Mouse (Mus musculus) embryonic facial prominence, embryonic 11.5 days (tissue): ENCODE results near the gene Elmod3. TPM values are rescaled to one million over a fixed set of nuclear protein-coding genes. Genes with fewer than 3 reads are reported as not detected.

Experiments
- ATAC-seq: fragments of 200-750 bp; cut with Nextera tagmentation; replicated peaks from 2 replicates; pipeline ENCODE4 v1.8.0; 2017; ENCODE audit warnings: low read depth; ENCODE audit not compliant: insufficient number of reproducible peaks, low FRiP score, low TSS enrichment
- DNase-seq: peaks from one replicate; pipeline ENCODE4 v3.0.0-alpha.2; 2015; ENCODE audit warnings: low spot score
- H3K27ac ChIP-seq: fragments of 300-500 bp; sonication (generic); replicated peaks from 2 replicates; pipeline ENCODE4 v1.5.1; 2014; ENCODE audit warnings: mild to moderate bottlenecking, low read depth, low read length, control low read depth
- H3K27me3 ChIP-seq: fragments of 300-500 bp; sonication (generic); 2 replicates; pipeline ENCODE4 v1.6.1; 2014; ENCODE audit warnings: mild to moderate bottlenecking, low read length, moderate library complexity, mixed read lengths; ENCODE audit not compliant: control insufficient read depth, insufficient read depth
- H3K36me3 ChIP-seq: fragments of 300-500 bp; sonication (generic); replicated peaks from 2 replicates; pipeline ENCODE4 v1.6.1; 2014; ENCODE audit warnings: low read depth, mild to moderate bottlenecking, low read length, moderate library complexity, mixed read lengths; ENCODE audit not compliant: control insufficient read depth, insufficient read depth
- H3K4me1 ChIP-seq: fragments of 300-500 bp; sonication (generic); 2 replicates; pipeline ENCODE4 v1.6.1; 2014; ENCODE audit warnings: low read length, mixed read lengths; ENCODE audit not compliant: control insufficient read depth, insufficient read depth
- H3K4me2 ChIP-seq: fragments of 300-500 bp; sonication (generic); 2 replicates; pipeline ENCODE4 v1.6.1; 2014; ENCODE audit warnings: low read depth, mild to moderate bottlenecking, control low read depth, low read length, moderate library complexity
- H3K4me3 ChIP-seq: fragments of 300-500 bp; sonication (generic); 2 replicates; pipeline ENCODE4 v1.5.1; 2014; ENCODE audit warnings: low read depth, low read length, control low read depth
- H3K9ac ChIP-seq: fragments of 300-500 bp; sonication (generic); replicated peaks from 2 replicates; pipeline ENCODE4 v1.6.1; 2014; ENCODE audit warnings: mild to moderate bottlenecking, control low read depth, low read length
- H3K9me3 ChIP-seq: fragments of 300-500 bp; sonication (generic); replicated peaks from 2 replicates; pipeline ENCODE4 v1.6.1; 2016; ENCODE audit warnings: mild to moderate bottlenecking, low read length, inconsistent platforms, mixed read lengths; ENCODE audit not compliant: control insufficient read depth
- whole genome bisulfite sequencing: fragments of 180-500 bp; shearing (Covaris S2); extraction: QIAGEN DNeasy Blood & Tissue Kit; methylation state at CpG from one replicate; pipeline ENCODE4 v1.1.7; 2014; 5-methylcytosine and 5-hydroxymethylcytosine counted together
- polyA plus RNA-seq: library from polyadenylated mRNA; unstranded; fragments of >200 nt; fragmentation: Nextera tagmentation; extraction: Ambion mirVana; gene quantifications from 2 replicates; pipeline ENCODE4 v1.2.1, GENCODE M21; 2014

Elmod3 gene
- polyA plus RNA-seq, result 16.4 and 17.2 TPM in 2 replicates

DNA sequence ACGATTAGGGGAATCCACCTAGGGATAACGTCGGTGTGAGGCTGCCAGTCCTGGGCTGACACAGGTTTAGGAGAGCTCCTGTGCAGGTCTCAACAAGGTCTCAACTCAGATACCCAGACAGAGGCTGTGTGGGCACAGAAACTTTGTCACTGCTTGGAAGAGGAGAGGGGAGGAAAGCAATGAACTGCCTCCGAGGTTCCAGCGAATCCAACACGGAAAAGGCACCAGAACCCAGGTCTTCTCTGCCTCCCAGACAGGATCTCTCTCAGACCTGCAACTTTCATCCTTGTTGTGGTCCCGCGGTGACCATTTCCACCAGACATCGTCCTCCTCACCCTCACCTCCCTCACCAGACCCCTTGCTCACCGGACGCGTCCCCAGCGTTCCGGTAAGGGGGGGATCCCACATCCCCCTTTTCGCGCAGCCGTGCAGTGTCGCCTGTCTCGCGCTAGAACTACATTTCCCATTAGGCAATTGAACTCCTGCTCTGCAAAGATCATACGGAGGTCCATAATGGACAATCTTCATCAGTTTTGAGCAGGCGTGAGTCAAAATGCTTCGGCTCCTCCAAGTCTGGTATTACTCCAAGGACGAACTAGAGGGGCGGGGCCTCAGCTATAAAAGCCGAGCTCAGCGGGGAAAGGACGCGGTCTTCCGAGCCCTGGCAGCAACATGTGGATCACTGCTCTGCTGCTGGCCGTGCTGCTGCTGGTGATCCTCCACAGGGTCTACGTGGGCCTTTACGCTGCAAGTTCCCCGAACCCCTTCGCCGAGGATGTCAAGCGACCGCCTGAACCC is at the start of gene Elmod3, which contains the start of gene Retsat:
Gene Elmod3, minus strand, starts transcription at position 458 of the 798 bp plus-strand sequence.
Gene Retsat, plus strand, starts transcription at position 520 of the 798 bp plus-strand sequence.
- Histone ChIP-seq H3K9me3 (no peaks in the 10 kb centered on the region), H3K9ac (peak within 1 kb of the TSS; percentile 70), H3K4me2 (peak within 1 kb of the TSS; percentile 75), H3K36me3 (no peaks in the 10 kb centered on the region), H3K4me1 (no peaks in the 10 kb centered on the region), H3K4me3 (peak within 1 kb of the TSS; percentile 60), H3K27ac (no peak within 1 kb of the TSS), H3K27me3 (no peaks in the 10 kb centered on the region)
- DNase-seq, result peak; percentile 97
- WGBS, result 1% methylated on average over 38 of the region's 38 CpGs
- ATAC-seq, result peak; percentile 88

DNA sequence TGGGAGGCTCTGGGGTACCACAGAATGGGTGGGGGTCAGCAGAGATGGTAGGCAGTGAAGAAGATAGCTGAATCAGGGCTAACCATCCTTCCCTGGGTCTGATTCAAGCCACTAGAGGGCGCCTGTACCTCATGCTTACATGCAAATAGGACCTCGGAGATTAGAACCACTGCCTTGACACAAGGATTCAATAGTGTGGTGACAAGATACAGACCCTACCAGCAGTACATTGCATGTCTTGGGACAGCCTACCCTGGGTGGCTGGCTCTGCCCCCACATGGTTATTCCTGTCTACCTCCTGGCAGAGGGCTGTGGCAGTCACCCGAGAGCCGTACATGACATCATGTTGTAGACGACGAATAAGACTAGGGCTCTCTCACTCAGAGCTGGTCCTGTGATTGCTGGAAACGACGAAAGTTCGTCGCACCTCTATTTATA is 49.2 kb upstream of the Elmod3 start:
- Histone ChIP-seq H3K4me1 (peaks cover 3% of the 10 kb centered on the region), H3K9ac (no peak overlapping the region), H3K27ac (no peak overlapping the region; the same call in 1 of the 2 replicates), H3K36me3 (no peaks in the 10 kb centered on the region), H3K27me3 (no peaks in the 10 kb centered on the region), H3K4me2 (no peak overlapping the region), H3K9me3 (no peaks in the 10 kb centered on the region), H3K4me3 (no peak overlapping the region)
- 56% methylated on average over 10 of the region's 10 CpGs for WGBS
- DNase-seq (peak; percentile 85), ATAC-seq (peak; percentile 27)

DNA sequence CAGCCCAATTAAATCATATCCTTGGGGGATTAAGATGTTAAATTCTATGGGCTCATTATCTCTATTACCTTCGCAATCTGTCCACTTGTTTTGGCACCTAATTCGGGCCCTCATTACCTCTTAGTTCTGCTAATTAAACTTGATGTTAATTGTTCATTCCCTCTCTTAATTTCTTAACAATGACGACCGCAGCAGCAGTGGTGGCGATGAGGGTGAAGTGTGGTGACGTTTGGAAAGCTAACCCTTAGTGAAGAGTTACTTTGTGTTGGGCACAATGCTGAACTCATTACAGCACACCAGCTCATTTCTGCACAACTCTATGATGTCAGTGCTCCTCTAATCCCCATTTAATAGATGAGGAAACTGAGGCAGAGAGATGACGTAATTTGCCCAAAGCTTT is 47.2 kb upstream of the Elmod3 start:
- Histone ChIP-seq H3K9me3 (no peaks in the 10 kb centered on the region), H3K27me3 (no peaks in the 10 kb centered on the region), H3K4me1 (peaks cover 3% of the 10 kb centered on the region), H3K36me3 (no peaks in the 10 kb centered on the region), H3K27ac (no peak overlapping the region), H3K4me2 (no peak overlapping the region), H3K9ac (no peak overlapping the region), H3K4me3 (no peak overlapping the region)
- no peak for ATAC-seq
- 72% methylated on average over 7 of the region's 7 CpGs for WGBS
- no peak for DNase-seq

DNA sequence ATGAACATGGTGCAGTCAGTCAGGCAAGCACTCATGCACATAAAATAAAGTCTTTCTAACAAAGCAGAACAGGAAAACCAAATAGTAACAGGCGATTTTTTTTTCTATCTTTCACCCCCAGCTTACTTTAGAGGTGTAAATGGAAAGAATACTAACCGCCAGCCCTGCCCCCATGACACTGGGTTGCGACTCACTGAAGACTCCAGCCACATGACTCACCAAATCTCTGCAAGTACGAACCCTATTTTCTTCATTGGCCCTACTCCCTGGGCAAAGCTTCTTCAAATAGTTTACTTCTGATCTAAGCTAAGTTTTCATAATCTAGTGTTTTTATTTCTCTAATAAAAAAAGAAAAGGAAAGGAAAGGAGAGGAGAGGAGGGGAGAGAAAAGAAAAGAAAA is 46.4 kb upstream of the Elmod3 start:
- Histone ChIP-seq H3K9me3 (no peaks in the 10 kb centered on the region), H3K36me3 (no peaks in the 10 kb centered on the region), H3K4me2 (no peak overlapping the region), H3K4me3 (no peak overlapping the region), H3K9ac (no peak overlapping the region), H3K4me1 (peaks cover 3% of the 10 kb centered on the region), H3K27ac (no peak overlapping the region), H3K27me3 (no peaks in the 10 kb centered on the region)
- ATAC-seq (no peak), DNase-seq (no peak)
- WGBS, result 83% methylated on average over 4 of the region's 4 CpGs

DNA sequence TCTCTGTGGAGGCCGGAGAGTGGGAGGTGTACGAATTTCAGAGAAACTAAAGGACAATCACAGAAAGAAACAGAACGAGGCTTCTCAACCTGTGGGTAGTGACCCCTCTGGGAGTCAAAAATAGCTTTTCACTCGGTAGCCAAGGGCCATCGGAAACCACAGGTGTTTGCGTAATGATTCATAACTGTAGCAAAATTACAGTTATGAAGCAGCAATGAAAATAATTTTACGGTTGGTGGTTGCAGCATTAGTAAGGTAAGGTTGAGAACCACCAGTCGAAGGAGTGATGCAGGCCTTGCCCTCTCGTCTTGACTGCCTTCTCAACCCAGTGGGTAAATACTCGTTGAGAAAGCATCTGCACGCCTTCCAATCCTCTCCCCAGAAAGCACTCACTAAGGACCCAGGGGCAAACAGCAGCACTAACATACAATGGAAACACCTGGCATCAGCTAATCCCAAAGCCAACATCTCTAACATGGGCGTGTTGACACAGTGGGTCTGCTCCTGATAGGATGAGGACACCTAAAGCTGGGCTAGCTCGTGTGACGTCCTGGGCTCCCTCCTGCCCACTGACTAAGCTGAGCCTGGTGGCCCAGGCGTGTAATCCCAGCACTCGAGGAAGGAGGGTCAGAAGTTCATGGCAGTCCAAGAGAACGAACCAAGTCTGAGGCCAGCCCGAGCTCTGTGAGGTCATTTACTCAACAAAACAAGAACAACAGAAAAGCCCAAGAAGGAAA is 43.2 kb upstream of the Elmod3 start:
- DNase-seq, result no peak
- Histone ChIP-seq H3K4me1 (no peaks in the 10 kb centered on the region), H3K36me3 (no peaks in the 10 kb centered on the region), H3K27me3 (no peaks in the 10 kb centered on the region), H3K9me3 (no peaks in the 10 kb centered on the region), H3K4me2 (no peak overlapping the region), H3K4me3 (no peak overlapping the region), H3K9ac (no peak overlapping the region), H3K27ac (no peak overlapping the region)
- 77% methylated on average over 18 of the region's 18 CpGs for WGBS
- no peak for ATAC-seq

DNA sequence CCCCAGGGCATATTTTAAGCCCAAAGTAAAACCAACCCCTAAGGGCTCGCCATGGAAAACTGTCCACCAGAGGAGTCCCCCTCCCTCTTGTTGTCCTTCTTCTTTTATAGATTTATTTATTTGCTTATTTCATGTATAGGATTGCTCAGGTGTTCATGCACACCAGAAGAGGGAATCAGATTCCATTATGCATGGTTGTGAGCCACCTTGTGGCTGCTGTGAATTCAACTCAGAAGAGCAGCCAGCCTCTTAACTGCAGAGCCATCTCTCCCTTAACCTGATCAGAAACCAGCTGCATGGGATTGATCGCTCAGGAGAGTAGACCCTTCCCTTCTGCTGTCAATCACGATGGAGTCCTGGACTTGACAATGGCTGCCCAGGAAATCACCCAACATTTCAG is 38.7 kb upstream of the Elmod3 start:
- peaks cover under 1% of the 10 kb centered on the region; the same call in 1 of the 2 replicates for H3K36me3 ChIP-seq
- no peaks in the 10 kb centered on the region for H3K4me1 ChIP-seq
- no peak overlapping the region for H3K9ac ChIP-seq
- no peak overlapping the region for H3K27ac ChIP-seq
- 79% methylated on average over 3 of the region's 3 CpGs for WGBS
- H3K4me3 ChIP-seq, result no peak overlapping the region
- ATAC-seq (no peak), DNase-seq (no peak)
- H3K9me3 ChIP-seq, result no peaks in the 10 kb centered on the region
- H3K4me2 ChIP-seq, result no peak overlapping the region
- H3K27me3 ChIP-seq, result no peaks in the 10 kb centered on the region

DNA sequence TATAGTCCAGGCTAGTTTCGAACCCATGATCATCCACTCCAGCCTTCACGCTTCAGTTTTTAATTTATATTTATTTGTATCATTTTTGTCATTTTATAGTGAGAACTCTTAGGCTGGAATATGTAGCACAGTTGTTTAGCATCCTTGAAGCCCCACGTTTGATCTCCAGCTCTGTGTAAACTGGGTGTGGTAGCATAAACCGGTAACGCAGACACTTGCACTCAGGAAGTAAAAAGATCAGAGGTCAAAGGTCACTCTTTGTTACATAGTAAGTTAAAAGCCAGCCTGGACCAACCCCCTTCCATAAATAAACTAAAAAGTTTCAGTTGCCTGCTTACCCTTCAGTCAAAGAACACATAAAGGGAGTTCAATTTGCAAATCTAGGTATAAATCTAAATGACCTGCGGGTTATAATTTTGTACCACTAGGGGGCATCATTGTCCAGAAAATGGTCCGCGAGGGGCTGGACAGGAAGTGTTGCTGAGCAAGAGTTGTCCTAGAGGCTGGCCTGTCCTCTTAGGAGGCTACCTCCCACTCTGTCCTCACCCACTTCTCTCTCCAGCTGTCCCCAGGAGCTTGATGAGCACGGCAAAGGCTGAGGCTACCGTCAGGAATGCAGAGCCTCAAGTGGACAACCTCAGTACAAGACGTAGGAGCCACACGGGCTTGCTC is 37.7 kb upstream of the Elmod3 start:
- Histone ChIP-seq H3K4me2 (no peak overlapping the region), H3K27me3 (no peaks in the 10 kb centered on the region), H3K9ac (no peak overlapping the region), H3K4me1 (no peaks in the 10 kb centered on the region), H3K9me3 (no peaks in the 10 kb centered on the region), H3K4me3 (no peak overlapping the region), H3K36me3 (peaks cover 4% of the 10 kb centered on the region), H3K27ac (no peak overlapping the region)
- ATAC-seq (peak; percentile 74; the same call in 1 of the 2 replicates), DNase-seq (peak; percentile 86)
- 51% methylated on average over 12 of the region's 12 CpGs for WGBS
